Mouse (Mus musculus) neural tube, embryonic 12.5 days (tissue): Measurements from ENCODE around the gene Cul1. TPM values are rescaled to one million over a fixed set of nuclear protein-coding genes. Genes with fewer than 3 reads are reported as not detected.
"Not testable (repeated sequence)": the region's sequence is repeated elsewhere in the genome, so short reads cannot be mapped to it uniquely, and the experiment has no call there.

Experiments
- ATAC-seq: fragments of 200-750 bp; cut with Nextera tagmentation; 2 replicates; pipeline ENCODE4 v1.8.0; 2017; ENCODE audit warnings: low read depth, mild to moderate bottlenecking, moderate TSS enrichment, moderate library complexity; ENCODE audit not compliant: low FRiP score
- H3K27ac ChIP-seq: fragments of 300-500 bp; sonication (generic); 2 replicates; pipeline ENCODE4 v1.5.1; 2016
- H3K27me3 ChIP-seq: fragments of 300-500 bp; sonication (generic); replicated peaks from 2 replicates; pipeline ENCODE4 v1.6.1; 2016; ENCODE audit warnings: mild to moderate bottlenecking
- H3K36me3 ChIP-seq: fragments of 300-500 bp; sonication (generic); 2 replicates; pipeline ENCODE4 v1.6.1; 2016; ENCODE audit warnings: mild to moderate bottlenecking
- H3K4me1 ChIP-seq: fragments of 300-500 bp; sonication (generic); 2 replicates; pipeline ENCODE4 v1.6.1; 2016
- H3K4me2 ChIP-seq: fragments of 300-500 bp; sonication (generic); replicated peaks from 2 replicates; pipeline ENCODE4 v1.6.1; 2016; ENCODE audit warnings: mild to moderate bottlenecking
- H3K4me3 ChIP-seq: fragments of 300-500 bp; sonication (generic); 2 replicates; pipeline ENCODE4 v1.5.1; 2016
- H3K9ac ChIP-seq: fragments of 300-500 bp; sonication (generic); 2 replicates; pipeline ENCODE4 v1.6.1; 2016; ENCODE audit warnings: mild to moderate bottlenecking
- H3K9me3 ChIP-seq: fragments of 300-500 bp; sonication (generic); 2 replicates; pipeline ENCODE4 v1.6.1; 2016; ENCODE audit warnings: mild to moderate bottlenecking
- WGBS: fragments of 180-500 bp; shearing (Covaris S2); methylation state at CpG from one replicate; pipeline ENCODE4 v1.1.7; 2016; 5-methylcytosine and 5-hydroxymethylcytosine counted together
- polyA plus RNA-seq: library from polyadenylated mRNA; unstranded; fragments of >200 nt; fragmentation: Nextera tagmentation; extraction: Ambion mirVana; gene quantifications from 2 replicates; pipeline ENCODE4 v1.2.1, GENCODE M21; 2016

Gene Cul1
- polyA plus RNA-seq = 157 and 166 TPM in 2 replicates

DNA sequence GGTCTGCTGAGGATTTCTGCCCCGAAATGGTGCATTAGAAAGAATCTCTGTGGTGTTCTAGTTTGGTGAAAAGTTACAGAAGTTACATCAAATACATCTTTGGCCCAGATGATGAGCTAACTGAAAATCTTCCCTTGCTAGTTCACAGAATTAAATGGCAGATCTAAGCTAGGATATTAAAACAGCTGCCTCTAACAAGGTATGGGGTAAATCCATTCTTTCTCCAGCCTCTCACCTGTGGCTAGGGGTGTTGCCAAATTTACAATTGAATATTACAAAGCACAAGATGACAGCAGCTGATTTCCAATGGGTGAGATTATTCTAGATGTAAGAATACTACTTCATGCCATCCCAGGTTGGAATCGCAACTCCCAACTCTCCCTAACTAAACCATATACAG is at the start of gene Cul1:
TSS of gene Cul1 (plus strand) at position 301 of the 400 bp plus-strand sequence.
- peaks cover 13% of the 10 kb centered on the region for H3K4me1 ChIP-seq
- ATAC-seq = no peak
- peak within 1 kb of the TSS; percentile 77 for H3K4me2 ChIP-seq
- H3K9ac ChIP-seq = peak within 1 kb of the TSS; percentile 99
- 45% methylated on average over 2 of the region's 2 CpGs for WGBS
- H3K27ac ChIP-seq = peak within 1 kb of the TSS; percentile 97
- H3K36me3 ChIP-seq = no peaks in the 10 kb centered on the region
- no peaks in the 10 kb centered on the region for H3K27me3 ChIP-seq
- H3K4me3 ChIP-seq = peak within 1 kb of the TSS; percentile 96
- H3K9me3 ChIP-seq = no peaks in the 10 kb centered on the region

DNA sequence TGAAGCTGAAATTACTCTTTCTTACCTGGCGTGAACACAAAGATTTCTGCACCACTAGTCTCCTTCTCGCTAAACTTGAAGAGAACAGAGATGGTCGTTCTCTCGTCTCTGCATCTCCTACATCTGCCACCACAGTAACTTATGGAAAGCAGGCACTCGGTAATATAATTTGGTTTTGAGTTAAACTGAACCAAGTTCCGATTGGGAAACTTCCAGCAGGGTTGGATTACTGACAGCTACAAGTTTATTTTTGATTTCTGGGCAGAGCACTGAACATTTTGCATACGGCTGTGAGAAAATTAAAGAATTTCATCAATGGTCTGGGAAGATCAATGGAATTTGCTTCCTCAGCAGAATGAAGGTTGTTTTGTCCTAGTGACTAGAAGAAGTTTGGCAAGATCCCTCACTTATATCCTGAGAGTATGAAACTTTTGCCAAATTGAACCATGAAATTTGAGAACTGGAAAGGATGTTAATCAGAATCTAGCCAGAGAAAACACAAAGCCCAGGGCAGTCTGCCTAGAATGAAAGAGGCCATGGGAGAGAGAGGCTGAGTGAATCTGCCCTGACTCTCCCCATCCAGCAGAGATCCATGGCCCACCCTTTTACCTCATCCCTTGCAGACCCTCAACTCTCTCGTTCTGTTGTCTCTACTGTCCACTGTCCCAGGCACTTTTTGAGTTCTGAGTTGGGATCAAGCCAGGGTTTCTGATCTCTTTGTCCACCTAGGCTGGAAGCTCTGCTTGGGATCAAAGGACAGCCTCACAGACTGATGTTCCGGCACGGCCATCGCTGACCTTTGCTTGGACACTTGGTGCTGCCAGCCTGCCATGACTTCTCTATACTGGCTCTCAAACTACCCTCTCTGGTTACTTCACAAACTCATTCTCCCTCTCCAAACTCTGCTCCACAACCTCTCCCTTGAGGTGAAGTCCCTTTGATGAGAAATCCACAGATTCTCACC is 48.5 kb upstream of the Cul1 start:
- Histone ChIP-seq H3K4me1 (no peaks in the 10 kb centered on the region), H3K27ac (no peak overlapping the region), H3K36me3 (no peaks in the 10 kb centered on the region), H3K27me3 (no peaks in the 10 kb centered on the region), H3K9me3 (no peaks in the 10 kb centered on the region), H3K4me3 (no peak overlapping the region), H3K4me2 (no peak overlapping the region), H3K9ac (no peak overlapping the region)
- ATAC-seq = no peak
- 91% methylated on average over 11 of the region's 11 CpGs for WGBS

DNA sequence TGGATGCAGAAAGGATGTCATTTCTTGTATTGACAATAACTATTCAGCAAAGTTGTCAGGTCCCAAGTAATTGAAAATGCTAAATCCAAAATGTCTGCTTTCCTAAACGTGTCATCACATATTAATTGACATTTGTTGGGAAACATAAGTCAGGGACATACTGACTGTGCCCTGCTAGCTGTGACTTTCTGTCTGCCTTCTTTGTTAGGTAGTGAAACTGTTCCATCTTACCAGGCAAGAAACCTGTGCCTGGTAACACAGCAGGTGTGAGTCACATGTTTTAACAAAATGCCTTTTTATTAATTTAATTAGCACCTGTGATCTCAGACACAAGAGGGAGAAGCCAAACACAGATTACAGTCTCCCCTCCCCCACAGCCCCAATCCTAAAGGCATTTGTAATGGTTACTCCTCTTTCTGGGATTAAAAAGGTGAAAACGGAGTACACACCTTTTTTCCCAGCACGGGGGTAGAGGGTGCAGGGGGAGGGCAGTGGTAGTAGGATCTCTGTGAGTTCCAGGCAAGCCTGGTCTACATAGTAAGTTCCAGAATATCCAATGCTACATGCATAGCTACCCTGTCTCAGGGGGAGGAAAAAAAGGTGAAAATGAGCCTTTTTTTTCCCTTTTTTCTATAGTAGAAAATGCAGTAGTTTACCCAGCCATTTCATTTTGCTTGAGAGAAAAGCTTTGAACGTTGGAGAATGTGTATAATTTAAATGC is 40.2 kb upstream of the Cul1 start:
- Histone ChIP-seq H3K36me3 (no peaks in the 10 kb centered on the region), H3K4me3 (no peak overlapping the region), H3K27ac (no peak overlapping the region), H3K27me3 (no peaks in the 10 kb centered on the region), H3K9ac (no peak overlapping the region), H3K4me1 (no peaks in the 10 kb centered on the region), H3K4me2 (no peak overlapping the region), H3K9me3 (no peaks in the 10 kb centered on the region)
- WGBS = 44% methylated on average over 4 of the region's 4 CpGs
- no peak for ATAC-seq

DNA sequence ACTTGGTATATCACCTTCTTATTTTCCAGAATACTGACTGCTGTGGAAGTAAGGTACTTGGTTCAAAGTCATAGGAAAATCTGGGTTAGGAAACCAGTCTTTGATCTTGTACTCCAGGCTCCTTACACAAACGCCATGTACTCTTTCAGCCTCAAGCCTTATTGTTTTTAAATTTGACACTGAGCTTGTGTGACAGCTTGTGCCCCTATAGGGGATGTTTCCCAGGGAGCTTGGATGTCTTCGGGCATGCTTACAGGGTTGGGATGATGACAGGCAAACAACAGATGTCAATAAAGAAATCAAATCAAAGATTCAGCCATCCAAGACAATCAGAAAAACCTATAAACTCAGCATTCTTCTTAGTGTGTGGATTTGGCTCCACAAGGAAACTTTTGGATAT is 39.5 kb upstream of the Cul1 start:
- Histone ChIP-seq H3K27ac (no peak overlapping the region), H3K4me3 (no peak overlapping the region), H3K4me2 (no peak overlapping the region), H3K9me3 (no peaks in the 10 kb centered on the region), H3K27me3 (no peaks in the 10 kb centered on the region), H3K36me3 (no peaks in the 10 kb centered on the region), H3K4me1 (no peaks in the 10 kb centered on the region), H3K9ac (no peak overlapping the region)
- ATAC-seq = no peak
- 71% methylated on average over 2 of the region's 2 CpGs for WGBS

DNA sequence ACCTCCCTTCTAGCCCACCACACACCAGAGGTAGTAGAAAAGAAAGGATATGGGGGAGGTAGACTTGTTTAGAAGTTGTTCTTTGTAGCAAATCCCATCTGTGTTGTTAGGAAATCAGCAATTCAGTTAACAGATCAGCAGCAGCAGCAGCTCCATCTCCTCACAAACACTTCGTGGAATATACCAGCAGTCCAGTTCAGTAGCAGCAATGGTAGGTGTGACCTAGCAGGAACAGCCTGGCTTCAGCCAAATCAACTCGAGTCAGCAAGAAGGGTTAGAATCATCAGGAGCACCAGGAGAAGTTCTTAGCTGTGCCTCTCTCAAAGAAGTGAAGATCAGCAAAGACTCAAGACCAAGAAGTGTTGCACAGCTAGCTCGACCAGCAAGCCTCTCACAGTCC is 34.5 kb upstream of the Cul1 start:
- Histone ChIP-seq H3K27me3 (no peaks in the 10 kb centered on the region), H3K9me3 (no peaks in the 10 kb centered on the region), H3K36me3 (no peaks in the 10 kb centered on the region), H3K9ac (no peak overlapping the region), H3K27ac (no peak overlapping the region), H3K4me2 (no peak overlapping the region), H3K4me3 (no peak overlapping the region), H3K4me1 (no peaks in the 10 kb centered on the region)
- no peak for ATAC-seq
- 80% methylated on average over 3 of the region's 3 CpGs for WGBS

DNA sequence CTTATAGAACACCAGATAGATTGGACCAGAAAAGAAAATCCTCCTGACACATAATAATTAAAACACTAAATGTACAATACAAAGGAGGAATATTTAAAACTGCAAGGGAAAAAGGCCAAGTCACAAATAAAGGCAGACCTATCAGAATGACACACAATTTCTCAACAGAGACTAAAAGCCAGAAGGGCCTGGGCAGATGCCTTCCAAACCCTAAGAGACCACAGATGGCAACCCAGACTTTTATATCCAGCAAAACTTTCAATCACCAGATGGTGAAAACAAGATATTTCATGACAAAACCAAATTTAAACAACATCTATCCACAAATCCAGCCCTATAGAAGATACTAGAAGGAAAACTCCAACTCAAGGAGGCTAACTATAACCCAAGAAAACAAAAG is 33.0 kb upstream of the Cul1 start:
- Histone ChIP-seq H3K9me3 (no peaks in the 10 kb centered on the region), H3K4me2 (no peak overlapping the region), H3K9ac (no peak overlapping the region), H3K36me3 (no peaks in the 10 kb centered on the region), H3K4me1 (no peaks in the 10 kb centered on the region), H3K27ac (no peak overlapping the region), H3K4me3 (no peak overlapping the region), H3K27me3 (no peaks in the 10 kb centered on the region)
- no peak for ATAC-seq

DNA sequence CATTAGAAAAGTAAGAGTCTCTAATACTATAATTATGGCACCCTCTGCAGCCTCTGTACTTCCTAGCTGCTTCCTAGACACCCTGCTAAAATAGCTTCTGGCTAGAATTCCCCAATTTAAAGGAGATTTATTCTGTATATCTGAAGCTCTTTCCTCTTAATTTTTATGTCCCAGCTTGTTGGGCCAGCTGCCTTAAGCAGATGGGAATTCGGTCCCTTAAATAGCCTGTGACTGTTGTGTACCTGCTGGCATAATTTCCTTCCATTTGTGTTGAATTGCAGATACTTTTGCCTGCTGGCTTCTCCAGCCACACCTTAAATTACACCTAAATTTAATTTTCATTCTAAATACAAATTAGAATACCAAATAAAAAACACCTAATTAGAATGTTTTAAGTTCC is 32.0 kb upstream of the Cul1 start:
- Histone ChIP-seq H3K4me2 (no peak overlapping the region), H3K27me3 (no peaks in the 10 kb centered on the region), H3K4me1 (no peaks in the 10 kb centered on the region), H3K27ac (no peak overlapping the region), H3K36me3 (no peaks in the 10 kb centered on the region), H3K4me3 (no peak overlapping the region), H3K9ac (no peak overlapping the region), H3K9me3 (no peaks in the 10 kb centered on the region)
- no peak for ATAC-seq
- 77% methylated on average over 1 of the region's 1 CpGs for WGBS

DNA sequence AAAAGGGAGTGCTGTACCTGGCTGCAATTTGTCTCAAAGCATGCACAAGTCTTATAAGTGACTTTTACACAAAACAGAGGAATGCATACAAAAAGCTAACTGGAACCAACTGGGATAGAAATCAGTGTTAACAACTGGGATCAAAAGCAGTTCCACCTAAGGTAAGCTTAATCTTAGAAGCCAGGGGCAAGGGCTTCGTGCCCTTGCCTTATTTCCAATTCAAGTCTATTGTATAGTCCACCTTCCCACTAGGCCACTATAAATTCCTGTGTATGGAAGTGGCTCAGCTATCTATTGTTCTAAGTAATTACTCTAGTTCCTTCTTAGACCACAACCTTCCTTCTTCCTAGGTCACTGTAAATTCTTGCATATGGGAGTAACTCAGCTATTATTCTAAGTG is 27.1 kb upstream of the Cul1 start:
- ATAC-seq = no peak
- Histone ChIP-seq H3K4me2 (no peak overlapping the region), H3K4me3 (no peak overlapping the region), H3K9me3 (no peaks in the 10 kb centered on the region), H3K36me3 (no peaks in the 10 kb centered on the region), H3K27ac (no peak overlapping the region), H3K9ac (no peak overlapping the region), H3K27me3 (no peaks in the 10 kb centered on the region), H3K4me1 (no peaks in the 10 kb centered on the region)
- 69% methylated on average over 1 of the region's 1 CpGs for WGBS

DNA sequence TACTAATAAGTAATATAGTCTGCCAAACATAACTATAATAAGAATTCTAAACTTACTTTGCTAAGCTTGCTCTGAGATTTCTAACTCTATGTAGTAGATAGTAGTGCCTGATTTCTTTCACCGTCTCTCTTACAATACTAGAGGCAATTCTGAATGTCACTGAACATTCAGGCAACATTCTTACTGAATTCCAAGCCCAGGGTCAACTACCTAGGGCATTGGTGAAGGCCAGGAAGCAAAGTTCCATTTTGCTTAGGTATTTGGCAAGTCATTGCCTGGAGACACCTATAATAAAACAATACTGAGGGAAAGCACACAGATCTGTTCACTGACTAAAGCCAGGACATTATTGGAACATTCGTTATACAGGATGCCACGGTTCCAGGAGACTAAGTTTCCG is 26.6 kb upstream of the Cul1 start:
- H3K4me2 ChIP-seq, H3K9me3 ChIP-seq, H3K27me3 ChIP-seq, H3K9ac ChIP-seq, H3K36me3 ChIP-seq, H3K4me3 ChIP-seq, H3K27ac ChIP-seq, ATAC-seq, H3K4me1 ChIP-seq: not testable (repeated sequence)
- 92% methylated on average over 4 of the region's 4 CpGs for WGBS

DNA sequence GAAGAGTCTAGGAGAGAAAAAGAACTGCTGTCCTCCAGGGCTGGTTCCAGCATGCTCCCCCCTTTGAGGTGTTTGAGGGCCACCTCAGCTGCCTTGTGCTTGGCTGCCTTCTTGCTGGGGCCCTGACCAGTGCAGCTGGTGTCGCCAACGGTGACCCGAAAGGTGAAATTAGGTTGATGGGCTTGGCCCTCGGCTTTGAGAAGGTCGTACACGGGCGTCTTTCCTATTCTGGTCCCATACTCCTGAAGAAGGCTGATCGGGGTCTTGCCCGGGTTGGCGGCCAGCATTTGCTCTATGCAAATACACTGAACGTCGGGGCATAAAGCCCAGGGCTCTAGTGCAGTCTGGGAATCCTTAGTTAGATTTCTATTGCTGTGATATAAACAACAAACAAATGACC is 20.4 kb upstream of the Cul1 start:
- not testable (repeated sequence) for H3K27ac ChIP-seq, H3K27me3 ChIP-seq, H3K4me2 ChIP-seq, H3K4me1 ChIP-seq, ATAC-seq, H3K4me3 ChIP-seq, H3K36me3 ChIP-seq, H3K9ac ChIP-seq, H3K9me3 ChIP-seq
- WGBS = 93% methylated on average over 12 of the region's 12 CpGs

DNA sequence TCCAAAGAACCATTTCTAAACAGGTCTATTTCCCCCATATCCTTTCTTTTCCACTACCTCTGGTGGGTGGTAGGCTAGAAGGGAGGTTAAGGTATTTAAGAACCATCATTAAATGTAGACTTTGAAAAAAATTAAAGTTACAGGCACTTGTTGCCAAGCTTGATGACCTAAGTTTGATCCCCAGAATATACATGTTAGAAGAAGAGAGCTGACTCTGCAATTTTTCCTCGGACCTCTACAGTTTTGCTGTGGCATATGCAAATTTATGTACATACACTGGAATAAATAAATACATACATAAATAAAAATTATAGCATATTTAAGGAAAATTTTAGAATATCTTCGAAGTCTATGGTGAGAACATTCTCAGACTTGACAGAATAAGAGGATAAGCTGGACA is 13.1 kb upstream of the Cul1 start:
- Histone ChIP-seq H3K36me3 (no peaks in the 10 kb centered on the region), H3K4me2 (no peak overlapping the region), H3K9me3 (no peaks in the 10 kb centered on the region), H3K4me1 (no peaks in the 10 kb centered on the region), H3K27me3 (no peaks in the 10 kb centered on the region), H3K9ac (no peak overlapping the region), H3K4me3 (no peak overlapping the region), H3K27ac (no peak overlapping the region)
- ATAC-seq = no peak
- 82% methylated on average over 2 of the region's 2 CpGs for WGBS

DNA sequence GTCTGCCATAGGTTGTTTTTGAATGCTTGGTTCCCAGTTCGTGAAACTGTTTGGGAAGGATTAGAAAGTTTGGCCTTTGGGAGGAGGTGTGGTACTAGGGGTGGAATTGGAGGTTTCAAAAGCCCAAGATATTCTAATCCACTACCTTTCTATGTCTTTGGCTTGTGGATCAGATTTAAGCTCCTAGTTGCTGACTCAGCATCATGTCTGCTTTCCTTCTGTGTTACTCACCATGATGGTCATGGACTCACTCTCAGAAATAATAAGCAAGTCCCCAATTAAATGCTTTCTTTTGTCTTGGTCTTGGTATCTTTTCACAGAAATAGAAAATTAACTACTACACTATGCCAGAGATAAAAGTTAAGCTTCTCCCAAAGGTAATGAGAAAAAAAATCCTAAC is 5.5 kb upstream of the Cul1 start:
- H3K4me1 ChIP-seq = no peaks in the 10 kb centered on the region
- WGBS = 89% methylated on average over 1 of the region's 1 CpGs
- H3K4me3 ChIP-seq = no peak overlapping the region
- no peak overlapping the region for H3K27ac ChIP-seq
- H3K9ac ChIP-seq = no peak overlapping the region
- no peaks in the 10 kb centered on the region for H3K36me3 ChIP-seq
- no peak for ATAC-seq
- no peaks in the 10 kb centered on the region for H3K9me3 ChIP-seq
- no peaks in the 10 kb centered on the region for H3K27me3 ChIP-seq
- no peak overlapping the region for H3K4me2 ChIP-seq
